Mouse (Mus musculus) ZHBTc4 (cell line): Measurements from ENCODE around the gene Lhfpl3.
A peak's percentile ranks its signal among the peaks of the same experiment; 100 is the strongest.

Source experiments
- DNase-seq: peaks from one replicate; pipeline ENCODE4 v3.0.0-alpha.2; 2011; ENCODE audit warnings: low read depth, low spot score

Gene Lhfpl3

GRCm38 (mm10) chr5:23140183-23140921 lies 394.5 kb downstream of the Lhfpl3 start:
- DNase-seq: no peak

DNA sequence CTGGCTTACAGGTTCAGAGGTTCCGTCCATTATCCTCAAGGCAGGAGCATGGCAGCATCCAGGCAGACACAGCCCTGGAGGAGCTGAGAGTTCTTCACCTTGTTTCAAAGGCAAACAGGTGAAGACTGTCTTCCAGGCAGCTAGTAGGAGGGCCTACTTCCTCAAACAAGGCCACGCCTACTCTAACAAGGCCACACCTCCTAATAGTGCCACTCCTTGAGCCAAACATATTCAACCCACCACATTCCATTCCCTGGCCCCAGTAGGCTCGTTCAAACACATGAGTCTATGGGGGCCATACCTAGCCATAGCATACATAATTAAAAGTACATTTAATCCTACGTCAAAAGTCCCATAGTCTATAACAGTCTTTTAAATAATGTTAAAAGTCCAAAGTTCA lies 407.4 kb downstream of the Lhfpl3 start:
- DNase-seq: peak; percentile 53

DNA sequence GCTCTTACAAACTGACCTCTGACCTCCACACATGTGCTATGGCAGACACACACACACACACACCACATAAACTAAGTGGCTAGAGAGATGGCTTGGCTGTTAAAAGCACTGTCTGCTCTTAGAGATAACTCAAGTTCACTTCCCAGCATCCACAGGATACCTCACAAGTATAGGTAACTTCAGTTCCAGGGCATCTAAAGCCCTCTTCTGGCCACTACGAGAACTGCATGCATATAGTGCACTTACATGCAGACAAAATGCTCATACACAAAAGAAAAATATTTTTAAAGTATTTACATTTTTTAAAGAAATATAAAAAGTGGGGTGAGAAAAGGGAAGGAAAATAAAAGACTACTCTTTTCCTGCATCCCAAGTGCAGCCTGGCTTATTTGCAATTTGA lies 408.6 kb downstream of the Lhfpl3 start:
- DNase-seq: peak; percentile 64

DNA sequence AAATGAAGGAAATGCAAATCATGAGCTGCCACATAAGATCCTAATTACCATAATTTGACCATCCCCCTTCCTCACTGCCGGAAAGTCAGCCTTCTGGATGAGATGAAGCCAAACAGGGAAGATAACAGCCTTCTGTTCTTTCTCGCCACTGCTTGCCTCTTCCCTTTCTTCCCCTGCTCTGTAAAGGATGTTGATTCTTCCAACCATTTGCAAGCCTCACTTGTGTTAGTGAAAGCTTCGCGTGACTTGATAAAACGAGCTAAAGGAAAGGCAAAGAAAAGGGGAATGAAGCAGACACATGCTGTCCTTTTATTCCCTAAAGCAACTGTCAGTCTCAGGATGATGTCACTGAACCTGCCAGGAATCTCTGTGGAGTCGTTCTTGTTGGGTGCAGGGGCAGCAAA lies 420.1 kb downstream of the Lhfpl3 start:
- no peak for DNase-seq

DNA sequence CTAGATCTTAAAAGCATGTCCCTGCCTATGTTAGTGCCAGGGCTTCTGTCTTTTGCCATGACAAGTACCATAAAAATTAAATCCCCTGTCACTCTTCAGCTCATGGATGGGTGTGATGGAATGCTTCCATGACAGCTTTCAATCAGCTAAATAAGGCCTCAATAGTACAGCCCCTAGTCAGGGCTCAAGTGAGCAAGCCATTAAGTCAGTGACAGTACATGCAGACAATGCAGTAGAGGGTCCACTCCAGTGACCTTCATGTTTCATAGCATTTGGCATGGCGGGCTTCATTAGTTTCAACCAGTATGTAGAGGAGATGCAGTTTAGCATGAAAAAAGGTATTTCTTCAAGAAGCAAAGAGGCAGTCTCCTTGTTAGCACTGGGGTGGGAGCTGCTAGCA lies 420.8 kb downstream of the Lhfpl3 start:
- no peak for DNase-seq

DNA sequence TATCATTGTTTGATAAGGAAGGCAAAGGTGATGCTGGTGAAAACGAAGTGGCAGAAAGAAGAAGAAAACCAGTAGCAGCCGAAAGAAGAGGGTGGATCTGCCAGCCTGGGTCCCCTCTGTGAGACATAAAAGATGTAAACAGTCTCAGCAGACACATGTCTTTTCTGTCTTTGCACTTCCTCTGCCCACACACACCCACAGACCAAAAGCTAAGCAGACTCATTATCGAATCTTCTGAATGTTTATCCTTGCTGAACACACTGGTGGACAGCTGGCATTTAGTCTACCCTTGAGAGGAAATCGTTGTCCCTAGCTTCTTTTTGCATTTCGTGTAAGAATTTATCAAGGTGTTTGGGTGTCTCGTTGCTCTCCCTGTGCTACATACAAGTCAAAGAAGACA lies 443.8 kb downstream of the Lhfpl3 start:
- no peak for DNase-seq

DNA sequence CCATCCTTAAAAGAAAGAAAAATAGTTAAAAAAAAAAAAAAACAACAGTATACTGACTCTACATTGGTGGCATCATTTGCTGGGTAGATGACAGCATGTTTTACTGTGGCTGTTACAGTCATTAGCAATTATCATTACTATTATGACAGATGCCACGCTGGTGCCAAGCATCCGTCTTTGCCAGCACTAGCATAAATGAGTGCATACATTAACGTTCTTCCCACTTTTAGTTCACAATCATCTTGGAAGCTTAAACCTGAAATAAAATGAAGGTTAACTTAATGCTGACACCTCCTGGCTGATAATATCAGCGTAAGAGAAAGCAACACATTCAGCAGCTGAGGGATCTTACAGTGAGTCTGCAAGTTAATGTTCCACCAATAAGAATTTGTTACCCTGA lies 451.0 kb downstream of the Lhfpl3 start:
- no peak for DNase-seq

DNA sequence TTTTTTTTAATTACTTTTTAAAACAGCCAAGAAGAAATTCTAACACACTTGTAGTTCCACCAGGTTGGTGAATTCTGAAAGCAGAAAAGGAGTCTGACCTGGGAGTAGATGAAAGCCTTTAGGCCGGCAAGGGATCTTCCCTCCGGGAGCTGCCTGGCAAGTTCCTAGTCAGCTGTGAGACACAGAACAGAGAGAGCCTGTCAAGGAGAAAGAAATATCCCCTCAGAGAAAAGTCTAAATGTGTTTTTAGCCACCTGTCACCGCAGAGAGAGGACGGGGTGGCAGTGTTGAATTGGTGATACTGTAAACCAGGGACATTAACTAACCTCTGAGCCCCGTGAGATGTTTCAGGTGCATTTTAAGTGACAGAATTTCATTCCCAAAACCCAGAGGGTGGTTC lies 467.2 kb downstream of the Lhfpl3 start:
- no peak for DNase-seq

- DNase-seq: no peak
These were observed 468.8 kb downstream of the Lhfpl3 start for GRCm38 (mm10) chr5:23214646-23215045.

DNA sequence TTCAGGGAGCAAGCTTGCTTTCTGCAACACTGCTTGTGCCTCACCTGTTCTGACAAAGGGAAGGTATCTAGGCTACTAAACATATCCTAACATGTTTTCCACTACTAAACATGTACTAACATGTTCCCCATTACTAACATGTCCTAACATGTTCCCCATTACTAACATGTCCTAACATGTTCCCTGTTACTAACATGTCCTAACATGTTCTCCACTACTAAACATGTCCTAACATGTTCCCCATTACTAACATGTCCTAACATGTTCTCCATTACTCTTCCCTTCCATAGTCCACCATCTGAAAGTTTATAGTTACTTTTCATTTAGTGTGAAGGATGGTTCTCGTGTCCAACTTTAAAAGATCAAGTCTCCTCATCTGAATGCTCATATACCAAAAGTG lies 473.8 kb downstream of the Lhfpl3 start:
- no peak for DNase-seq

DNA sequence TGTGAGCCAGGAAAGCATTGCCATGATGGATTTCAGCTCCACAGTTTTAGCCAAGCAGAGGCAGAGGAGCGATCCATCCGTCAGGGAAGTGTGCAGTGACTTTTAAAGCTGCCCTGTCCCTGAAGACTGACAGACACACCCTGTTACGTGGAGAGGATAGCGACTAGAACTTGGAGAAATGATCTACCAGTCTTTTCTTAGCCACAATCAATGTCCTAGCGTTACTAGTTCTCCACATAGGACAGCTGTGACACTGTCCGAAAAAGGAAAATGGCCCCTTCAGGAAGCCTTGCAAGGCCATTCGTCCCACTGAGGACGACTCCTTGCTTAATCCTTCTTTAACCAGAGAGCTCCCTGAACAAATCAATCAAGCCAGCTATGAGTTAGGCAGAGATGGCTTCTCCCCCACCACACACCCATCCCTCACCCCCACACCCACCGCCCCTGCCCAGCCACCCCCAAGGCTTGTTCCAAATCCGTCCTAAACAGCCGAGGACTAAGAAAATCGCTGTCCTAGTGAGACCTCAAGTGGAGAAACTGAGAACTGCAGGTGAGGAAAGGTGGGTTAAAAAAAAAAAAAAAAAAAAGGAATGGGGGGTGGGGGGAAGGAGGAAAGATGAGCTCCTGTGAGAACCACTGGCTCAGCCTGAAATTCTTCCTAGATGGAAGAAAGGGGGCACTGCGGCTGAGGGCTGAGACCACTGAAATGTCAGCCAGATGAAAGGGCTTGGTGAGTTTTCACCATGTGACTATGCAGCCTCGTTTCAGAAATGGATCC lies 479.1 kb downstream of the Lhfpl3 start:
- DNase-seq: peak; percentile 78

DNA sequence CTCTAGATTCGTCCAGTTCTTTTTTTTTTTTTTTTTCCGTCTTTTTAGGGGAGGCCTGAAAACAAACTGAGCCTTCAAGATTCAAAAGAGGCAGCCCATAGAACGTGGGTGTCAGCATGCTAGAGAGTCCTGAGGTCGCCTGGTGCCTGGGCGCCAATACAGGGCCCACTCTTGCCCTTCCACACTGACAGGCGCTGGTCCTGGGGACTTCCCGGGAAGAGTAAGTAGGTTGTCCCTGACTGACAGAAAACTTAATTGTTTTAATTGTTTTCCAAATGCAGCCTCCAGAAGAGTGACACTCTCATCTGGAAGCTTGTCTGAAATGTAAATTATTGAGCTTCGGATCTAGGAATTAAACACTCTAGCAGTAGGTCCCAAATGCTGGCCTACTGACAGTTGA lies 479.8 kb downstream of the Lhfpl3 start:
- peak; percentile 28 for DNase-seq

DNA sequence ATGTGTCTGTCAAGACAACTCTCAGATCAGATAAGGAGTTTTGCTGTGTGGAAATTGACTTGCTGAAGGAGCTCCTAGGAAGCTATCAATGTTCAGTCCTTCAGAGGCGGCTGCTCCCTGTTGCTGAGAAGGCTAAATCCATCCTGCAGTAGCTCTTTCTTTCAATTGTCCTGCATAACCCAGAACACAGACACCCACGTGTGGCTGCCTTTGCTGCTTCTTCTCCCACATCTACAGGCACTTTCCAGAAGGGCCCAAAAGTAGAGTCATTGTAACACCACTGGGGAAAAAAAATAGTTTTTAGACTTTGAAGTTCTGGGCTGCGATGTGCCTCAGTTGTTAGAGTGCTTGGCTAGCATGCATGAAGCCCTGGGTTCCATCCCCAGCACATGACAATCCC lies 480.9 kb downstream of the Lhfpl3 start:
- no peak for DNase-seq

DNA sequence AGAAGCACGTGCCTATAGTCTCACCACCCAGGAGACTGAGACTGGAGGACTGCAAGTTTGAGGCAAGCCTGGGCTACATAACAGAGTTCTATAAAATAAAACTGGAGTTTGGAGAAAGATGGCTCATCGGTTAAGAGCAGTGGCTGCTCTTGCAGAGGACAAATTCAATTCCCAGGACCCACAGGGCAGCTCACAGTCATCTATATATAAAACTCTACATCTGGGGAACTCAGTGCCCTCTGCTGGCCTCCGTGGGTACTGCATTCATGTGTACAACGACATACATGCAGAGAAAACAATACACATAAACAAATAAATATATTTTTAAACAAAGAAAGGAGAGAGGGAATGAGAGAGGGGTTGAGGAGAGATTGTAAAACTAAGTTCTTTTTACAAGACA lies 501.1 kb downstream of the Lhfpl3 start:
- peak; percentile 77 for DNase-seq

GRCm38 (mm10) chr5:23247784-23248183 lies 501.9 kb downstream of the Lhfpl3 start:
- no peak for DNase-seq

GRCm38 (mm10) chr5:23248303-23248702 lies 502.4 kb downstream of the Lhfpl3 start:
- no peak for DNase-seq

DNA sequence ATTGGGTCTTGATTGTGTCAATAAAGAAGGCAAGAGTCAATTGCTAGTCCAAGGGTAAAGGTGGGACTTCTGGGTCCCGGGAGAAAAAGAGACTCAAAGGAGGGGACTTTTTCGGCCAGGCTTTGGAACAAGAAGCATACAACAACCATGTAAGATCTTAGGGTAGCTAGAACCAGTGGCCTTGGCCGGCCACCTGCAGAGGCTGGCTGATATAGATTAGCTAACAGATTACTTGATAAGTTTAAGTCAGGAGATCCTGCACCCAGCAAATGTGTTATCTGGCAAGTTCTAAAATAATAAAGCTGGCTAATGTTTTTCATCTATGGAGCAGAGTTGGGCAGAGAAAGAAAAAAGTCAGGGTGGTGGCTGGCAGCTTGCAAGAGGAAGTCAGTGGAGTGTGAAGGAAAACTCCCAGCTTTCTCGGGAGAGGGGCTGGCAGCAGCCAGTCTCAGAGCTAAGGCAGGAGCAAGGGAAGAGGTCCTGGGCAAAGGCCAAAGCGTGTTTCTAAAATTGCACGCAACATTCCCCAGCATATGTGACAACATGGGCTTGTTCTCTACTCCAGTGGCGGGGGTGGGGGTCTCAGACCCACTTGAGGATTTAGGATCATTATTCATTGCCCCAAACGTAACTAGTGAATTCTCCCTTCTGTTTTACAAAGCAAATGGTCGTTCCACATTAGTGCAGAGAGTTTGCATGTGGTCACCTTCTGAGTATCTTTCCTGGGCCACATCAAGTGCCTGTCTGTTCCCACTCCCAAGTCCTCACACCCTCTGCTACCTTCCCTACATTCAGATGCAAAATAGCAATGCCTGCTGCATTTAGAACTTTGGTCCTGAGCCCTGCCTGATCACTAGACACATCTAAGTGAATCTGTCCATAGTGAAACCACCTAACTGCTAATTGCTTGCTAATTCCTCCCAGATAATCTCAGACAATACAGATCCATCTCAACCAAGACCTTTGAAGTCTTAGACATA lies 504.3 kb downstream of the Lhfpl3 start:
- peak; percentile 69 for DNase-seq

DNA sequence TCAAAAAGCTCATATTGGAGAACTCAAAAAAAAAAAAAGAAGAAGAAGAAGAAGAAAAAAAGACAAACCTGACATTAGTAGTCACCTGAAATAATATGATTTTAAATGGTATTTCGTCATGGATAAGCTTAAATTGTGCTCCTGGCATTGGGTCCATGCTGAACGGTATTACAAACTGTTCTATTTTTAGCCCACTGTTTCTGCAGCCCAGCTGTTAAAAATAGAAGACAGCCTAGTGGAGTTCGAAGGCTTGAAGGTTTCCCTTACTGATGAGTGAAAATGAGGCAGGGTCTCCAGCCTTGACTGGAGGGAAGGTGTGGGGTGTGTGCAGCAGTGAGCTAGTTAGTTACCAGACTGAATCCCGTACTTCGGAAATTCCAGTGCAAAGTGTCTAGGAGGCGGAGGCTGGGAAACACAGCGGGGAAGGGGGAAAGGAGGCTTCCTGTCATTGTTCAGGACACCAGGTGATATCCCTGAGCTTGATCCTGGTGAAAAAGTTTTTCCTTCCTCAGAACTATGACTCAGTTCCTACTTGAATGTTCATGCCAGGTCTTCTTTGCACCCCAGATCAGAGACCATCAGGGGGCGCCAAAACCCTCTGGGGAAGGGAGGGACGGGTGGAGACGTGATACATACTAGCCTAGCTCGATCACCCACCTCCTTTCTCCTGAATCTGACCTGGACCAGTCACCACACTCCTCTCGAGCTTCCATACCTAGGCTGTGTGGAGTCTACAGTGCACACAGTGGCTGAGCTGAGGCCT lies 505.8 kb downstream of the Lhfpl3 start:
- DNase-seq: peak; percentile 89

DNA sequence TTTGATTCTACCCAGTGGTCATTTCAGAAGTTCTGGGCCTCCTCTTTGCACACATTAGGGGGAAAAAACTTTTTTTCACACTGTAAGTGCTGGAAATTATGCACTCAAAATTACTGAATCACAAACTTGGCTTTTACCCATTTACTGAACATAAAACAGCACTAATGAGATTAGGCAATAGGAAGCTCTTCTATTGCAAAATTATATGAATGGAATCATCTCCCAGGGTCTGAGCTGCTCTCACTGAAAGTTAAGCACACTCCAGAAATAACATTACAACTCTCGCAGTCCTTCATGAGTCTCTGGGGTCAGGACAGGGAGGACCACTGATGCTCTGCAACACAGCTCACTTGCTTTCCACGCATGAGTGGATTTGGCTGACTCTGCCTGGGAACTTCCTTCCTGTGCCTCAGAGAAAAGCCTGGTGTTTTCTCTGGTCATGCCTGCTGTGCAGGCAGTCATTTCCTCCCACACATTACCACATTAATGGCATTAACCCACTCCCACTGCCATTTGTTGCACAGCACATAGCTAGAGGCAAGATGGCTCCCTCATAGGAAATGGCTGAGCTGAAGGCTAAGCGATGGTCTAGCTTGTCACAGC lies 510.1 kb downstream of the Lhfpl3 start:
- no peak for DNase-seq

GRCm38 (mm10) chr5:23273309-23273708 lies 527.5 kb downstream of the Lhfpl3 start:
- DNase-seq: no peak

GRCm38 (mm10) chr5:23279364-23279763 lies 533.5 kb downstream of the Lhfpl3 start:
- DNase-seq: no peak
